Mouse (Mus musculus) adrenal gland (tissue): Measurements from ENCODE around the gene Elovl2.

Experiments
- intact Hi-C: fragments of 180-260 bp; cut with DNase I; formaldehyde crosslinking; loops from one replicate; pipeline ENCODE4 v1.15.1; 2025

Gene Elovl2

DNA sequence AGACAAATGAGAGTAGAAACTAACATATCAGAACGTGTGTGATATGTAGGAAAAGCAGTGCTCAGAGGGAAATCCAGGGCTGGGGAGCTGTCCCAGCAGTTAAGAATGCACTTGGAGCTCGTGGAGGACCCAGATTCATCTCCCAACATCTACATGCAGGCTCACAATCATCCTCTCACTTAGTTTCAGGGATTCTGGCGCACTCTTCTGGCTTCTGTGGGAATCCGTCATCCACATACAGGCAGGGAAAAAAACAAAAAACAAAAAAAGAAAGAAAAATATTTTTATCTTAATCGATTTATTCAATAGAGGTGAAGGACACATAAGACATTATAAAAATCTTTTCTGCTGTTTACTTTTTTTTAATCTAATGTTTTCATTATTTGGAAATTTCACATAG is 61.8 kb downstream of the Elovl2 start:
- intact Hi-C loops, result no loop called here

DNA sequence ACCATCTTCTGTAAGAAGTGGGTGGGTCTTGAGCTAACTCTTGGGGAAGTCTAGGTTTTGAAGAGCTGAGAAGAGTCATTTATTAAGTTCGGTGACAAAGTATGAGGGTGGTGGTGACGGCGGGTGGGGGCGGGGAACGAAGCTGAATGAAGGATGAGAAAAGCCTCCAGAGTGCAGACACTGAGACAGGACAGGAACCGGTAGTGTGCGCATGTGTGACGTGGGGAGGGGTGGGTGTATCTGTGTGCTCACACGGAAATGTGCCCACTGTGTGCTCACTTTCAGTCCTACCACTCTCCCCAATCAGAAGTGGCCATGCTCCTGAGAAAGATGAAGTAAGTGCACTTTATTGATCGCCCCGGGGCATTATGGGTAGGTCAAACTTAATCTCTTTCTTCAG is 67.1 kb downstream of the Elovl2 start:
- intact Hi-C loops, result no loop called here

DNA sequence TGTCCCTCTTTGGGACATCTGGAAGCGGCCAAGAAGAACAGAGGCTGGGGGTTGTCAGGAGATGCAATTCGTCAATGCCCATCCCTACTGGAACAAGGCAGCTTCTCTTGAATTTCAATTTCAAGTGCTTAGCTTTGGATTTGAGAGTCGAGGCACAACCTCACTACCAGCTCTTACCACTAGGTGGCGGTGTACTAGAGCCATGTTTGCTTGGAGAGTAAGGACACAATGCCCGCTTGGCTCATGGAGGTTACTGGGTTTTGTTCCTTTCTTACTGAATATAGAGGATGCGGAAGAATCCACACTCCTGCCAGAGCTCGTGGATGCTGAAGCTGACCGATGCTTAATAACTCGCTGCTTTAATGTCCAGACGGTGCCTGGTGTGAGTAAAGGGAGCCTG is 73.9 kb downstream of the Elovl2 start:
- intact Hi-C loops, result loop anchor here (2.0 kb wide), 1 partner anchor 93 kb away; no protein-coding TSS in a partner anchor

DNA sequence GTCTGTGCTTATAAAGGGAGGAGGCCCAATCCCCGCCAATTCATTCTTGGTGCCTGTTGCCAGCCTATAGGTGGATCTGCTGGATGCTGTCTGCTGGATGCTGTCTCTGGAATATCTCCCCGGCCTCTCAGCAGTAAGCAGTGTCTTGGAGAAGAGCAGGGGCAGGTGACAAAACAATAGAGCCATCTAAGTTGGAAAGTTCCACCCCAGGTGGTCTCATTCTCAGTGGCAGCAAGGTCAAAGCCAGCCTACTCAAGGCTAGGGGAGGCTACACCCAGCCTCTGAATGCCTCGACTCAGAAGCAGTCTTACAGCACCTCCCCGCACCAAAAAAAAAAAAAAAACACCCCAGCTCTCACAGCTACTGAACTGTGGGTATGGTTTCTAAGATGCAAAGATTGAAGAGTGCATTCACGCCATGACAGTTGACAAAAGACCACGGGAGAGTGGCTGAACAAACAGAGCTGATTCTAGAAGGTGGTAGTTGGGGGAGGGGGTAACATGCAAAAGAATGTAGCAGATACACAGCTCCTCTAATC is 74.7 kb downstream of the Elovl2 start:
- intact Hi-C loops, result no loop called here

DNA sequence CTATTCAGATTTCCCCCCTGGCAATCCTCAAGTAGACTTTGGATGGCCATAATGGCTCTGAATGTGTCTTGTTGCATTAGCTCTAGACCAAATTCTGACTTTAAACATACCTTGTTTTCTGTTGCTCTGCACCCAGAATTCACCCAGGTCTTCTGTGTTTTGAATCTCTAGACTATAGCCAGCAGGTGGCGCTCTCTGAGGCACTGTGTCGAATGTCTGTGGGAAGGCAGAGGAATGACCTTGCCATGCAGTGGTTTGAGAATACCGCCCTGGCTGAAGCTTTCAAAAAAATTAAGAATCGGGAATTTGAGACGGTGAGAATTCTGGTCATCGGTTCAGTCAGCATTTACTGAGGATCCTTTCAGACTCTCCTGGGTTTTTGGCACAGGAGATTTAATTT is 85.3 kb downstream of the Elovl2 start:
- intact Hi-C loops, result no loop called here
